Mouse (Mus musculus): Measurements from ENCODE around the gene Adgrf4. TPM values are rescaled to one million over a fixed set of nuclear protein-coding genes. Genes with fewer than 3 reads are reported as not detected.

Adgrf4 gene
- polyA plus RNA-seq, 1 experiment = not detected

DNA sequence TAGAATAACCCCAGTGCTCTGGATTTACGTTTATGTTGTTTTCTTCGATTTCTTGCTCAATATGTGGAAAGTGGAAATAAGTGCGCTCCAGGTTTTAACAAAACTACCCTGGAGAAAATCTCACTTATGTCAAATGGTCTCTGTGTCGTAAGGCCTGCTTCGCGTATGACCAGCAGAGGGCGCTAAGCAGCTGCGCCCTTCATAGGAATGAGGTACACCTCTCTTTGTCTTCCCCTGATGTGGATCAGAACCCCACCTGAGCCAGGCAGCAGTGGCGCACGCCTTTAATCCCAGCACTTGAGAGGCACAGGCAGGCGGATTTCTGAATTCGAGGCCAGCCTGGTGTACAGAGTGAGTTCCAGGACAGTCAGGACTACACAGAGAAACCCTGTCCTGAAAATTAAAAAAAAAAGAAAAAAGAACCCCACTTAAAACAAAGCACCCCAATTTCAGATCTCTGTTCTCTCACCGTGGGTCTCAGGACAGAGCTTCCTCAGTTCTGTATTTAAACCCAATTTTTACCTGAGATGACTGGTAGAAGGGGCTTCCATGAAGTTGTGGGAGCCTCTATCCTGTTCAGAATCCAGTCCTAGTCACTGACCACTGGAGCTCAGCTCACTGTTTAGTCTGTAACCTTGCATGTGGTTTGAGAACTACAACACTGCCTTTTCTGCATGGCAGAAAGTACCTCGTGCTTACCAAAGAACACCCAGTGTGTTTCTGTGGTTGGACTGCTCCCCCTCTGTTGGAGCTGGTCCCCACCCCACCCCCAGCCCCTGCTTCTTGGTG lies 33.3 kb downstream of the Adgrf4 start:
- Histone ChIP-seq H3K4me1 (ENCODE audit: control insufficient read depth, insufficient read depth, low read length) (no peaks in the 10 kb centered on the region), H3K27ac (ENCODE audit: insufficient read depth, low read depth, low read length) (no peak overlapping the region), H3K4me3 (ENCODE audit: insufficient read depth, low read length) (no peak overlapping the region)
- TF ChIP-seq CTCF (IDR thresholded peaks at IDR 0.05; ENCODE audit: low read depth, low read length) = peak; percentile 91
- TF ChIP-seq POLR2A (IDR thresholded peaks at IDR 0.05; ENCODE audit: borderline replicate concordance, low read depth, low read length) = no peak

DNA sequence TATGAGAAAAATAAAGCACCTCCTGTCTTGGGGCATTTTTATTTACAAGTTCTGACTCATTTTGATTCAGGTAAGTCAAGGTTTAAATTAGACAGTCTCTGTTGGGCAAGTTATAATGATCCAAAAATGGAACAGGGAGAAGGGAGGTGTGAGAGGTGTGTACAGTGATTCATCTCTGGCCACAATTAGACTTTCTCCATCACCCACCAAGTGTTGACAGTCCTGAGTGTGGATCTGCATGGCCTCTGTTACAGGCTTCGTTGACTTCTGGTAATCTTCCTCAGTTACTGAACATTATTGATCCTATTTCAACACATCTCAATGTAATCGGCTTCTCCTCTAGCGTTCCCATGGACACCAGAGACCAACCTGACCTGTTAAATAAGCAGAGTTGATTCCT lies 48.7 kb downstream of the Adgrf4 start:
- no peak overlapping the region for H3K27ac ChIP-seq (ENCODE audit: insufficient read depth, low read depth, low read length)
- no peaks in the 10 kb centered on the region for H3K4me1 ChIP-seq (ENCODE audit: control insufficient read depth, insufficient read depth, low read length)
- no peak overlapping the region for H3K4me3 ChIP-seq (ENCODE audit: insufficient read depth, low read length)
- no peak for TF ChIP-seq CTCF (IDR thresholded peaks at IDR 0.05; ENCODE audit: low read depth, low read length)
- no peak for TF ChIP-seq POLR2A (IDR thresholded peaks at IDR 0.05; ENCODE audit: borderline replicate concordance, low read depth, low read length)

DNA sequence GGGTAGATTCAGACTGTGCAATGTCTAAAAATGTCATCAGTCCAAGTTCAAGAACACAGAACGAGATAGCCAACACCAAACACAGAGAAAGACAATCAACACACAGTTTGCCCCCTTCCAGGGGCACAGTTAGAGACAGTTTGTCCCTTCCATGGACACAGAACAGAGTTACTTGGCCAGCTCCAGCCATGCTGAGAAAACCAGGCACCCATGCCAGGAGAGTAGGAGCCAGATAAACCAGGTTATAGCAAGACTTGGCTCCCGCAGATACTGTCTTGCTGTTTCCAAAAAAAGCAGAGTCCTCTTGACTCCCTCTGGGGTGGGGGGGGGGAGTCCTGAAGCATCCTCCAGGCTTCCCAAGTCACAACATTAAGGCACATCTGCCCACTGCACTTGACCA lies 61.9 kb downstream of the Adgrf4 start:
- Histone ChIP-seq H3K4me3 (ENCODE audit: insufficient read depth, low read length) (no peak overlapping the region), H3K27ac (ENCODE audit: insufficient read depth, low read depth, low read length) (no peak overlapping the region), H3K4me1 (ENCODE audit: control insufficient read depth, insufficient read depth, low read length) (no peaks in the 10 kb centered on the region)
- TF ChIP-seq POLR2A (IDR thresholded peaks at IDR 0.05; ENCODE audit: borderline replicate concordance, low read depth, low read length) (no peak), CTCF (IDR thresholded peaks at IDR 0.05; ENCODE audit: low read depth, low read length) (no peak)

DNA sequence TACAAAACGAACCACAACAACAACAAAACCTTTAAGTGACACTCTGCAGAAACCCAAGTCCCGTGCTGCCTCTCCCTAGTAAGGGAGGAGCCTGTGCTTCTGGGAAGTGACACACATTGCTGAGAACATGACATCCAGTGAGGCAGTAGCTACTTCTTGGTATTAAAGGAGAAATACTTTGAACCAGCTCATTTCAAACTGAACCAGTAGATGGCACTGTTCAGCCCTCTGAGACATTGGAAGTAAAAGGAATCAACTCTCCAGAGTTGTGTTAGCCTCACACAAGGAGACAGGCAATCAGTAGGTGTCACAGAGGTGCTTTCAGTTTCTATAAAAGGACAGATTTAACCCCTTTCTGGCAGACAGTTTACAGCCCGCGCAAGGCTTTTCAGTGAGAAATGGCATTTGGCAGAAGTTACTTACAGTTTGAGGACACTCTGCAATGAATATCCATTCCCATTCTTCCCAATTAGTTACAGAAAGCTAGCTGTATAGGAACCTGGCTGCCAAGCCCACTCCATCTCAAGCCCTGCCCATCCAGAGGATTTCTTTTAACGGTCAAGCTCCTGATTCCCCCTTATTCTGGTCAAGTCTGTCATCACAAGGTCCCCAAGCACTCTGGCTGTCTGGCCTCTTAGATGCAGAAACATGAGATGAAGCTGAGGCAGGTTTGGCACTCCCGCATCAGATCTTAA lies 78.9 kb downstream of the Adgrf4 start:
- no peaks in the 10 kb centered on the region for H3K4me1 ChIP-seq (ENCODE audit: control insufficient read depth, insufficient read depth, low read length)
- H3K27ac ChIP-seq (ENCODE audit: insufficient read depth, low read depth, low read length) = no peak overlapping the region
- H3K4me3 ChIP-seq (ENCODE audit: insufficient read depth, low read length) = no peak overlapping the region
- TF ChIP-seq POLR2A (IDR thresholded peaks at IDR 0.05; ENCODE audit: borderline replicate concordance, low read depth, low read length) (no peak), CTCF (IDR thresholded peaks at IDR 0.05; ENCODE audit: low read depth, low read length) (no peak)

DNA sequence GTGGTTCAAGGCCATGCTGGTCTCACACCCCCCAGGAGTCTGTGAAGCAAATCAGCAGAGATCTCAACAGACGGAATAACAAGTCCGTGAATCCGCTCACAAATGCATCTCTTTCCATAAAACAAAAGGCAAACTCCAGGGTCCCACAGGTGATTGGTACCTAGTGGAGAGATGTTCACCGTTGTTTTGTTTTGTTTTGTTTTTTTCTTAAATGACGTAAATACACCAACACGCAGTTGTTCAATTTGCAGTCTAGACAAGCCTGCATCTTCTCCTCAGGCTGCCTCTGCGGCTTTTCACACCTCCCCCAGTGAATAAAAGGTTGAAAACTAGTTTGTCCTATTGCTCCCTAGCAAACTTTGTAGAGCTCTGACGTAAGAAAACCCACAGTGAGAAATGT lies 80.8 kb downstream of the Adgrf4 start, which contains the start of gene Opn5:
Opn5 (minus strand) TSS at position 101 of the 400 bp plus-strand sequence.
- no peak for TF ChIP-seq POLR2A (IDR thresholded peaks at IDR 0.05; ENCODE audit: borderline replicate concordance, low read depth, low read length)
- TF ChIP-seq CTCF (IDR thresholded peaks at IDR 0.05; ENCODE audit: low read depth, low read length) = no peak
- Histone ChIP-seq H3K4me3 (ENCODE audit: insufficient read depth, low read length) (no peak within 1 kb of the TSS), H3K4me1 (ENCODE audit: control insufficient read depth, insufficient read depth, low read length) (no peaks in the 10 kb centered on the region), H3K27ac (ENCODE audit: insufficient read depth, low read depth, low read length) (no peak within 1 kb of the TSS)

DNA sequence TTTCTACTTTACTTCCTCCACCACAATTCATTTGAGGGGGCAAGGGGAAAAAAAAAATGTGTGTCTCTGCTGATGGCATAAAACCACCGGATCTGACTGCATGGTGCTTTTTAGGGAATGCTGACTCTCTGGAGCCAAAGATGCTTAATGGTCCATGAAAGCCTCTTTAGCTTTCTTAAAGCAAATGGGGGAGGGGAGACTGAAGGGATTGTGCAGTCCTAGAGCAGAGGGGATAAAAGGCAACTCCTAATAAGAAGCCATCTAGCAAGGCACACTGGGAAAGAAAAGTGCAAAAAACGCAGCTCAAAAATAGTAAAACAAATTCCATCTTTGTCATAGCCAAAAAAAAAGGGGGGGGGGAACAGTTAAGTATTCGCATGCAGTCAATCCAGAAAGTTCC lies 83.8 kb downstream of the Adgrf4 start:
- TF ChIP-seq CTCF (IDR thresholded peaks at IDR 0.05; ENCODE audit: low read depth, low read length) (no peak), POLR2A (IDR thresholded peaks at IDR 0.05; ENCODE audit: borderline replicate concordance, low read depth, low read length) (no peak)
- no peak overlapping the region for H3K4me3 ChIP-seq (ENCODE audit: insufficient read depth, low read length)
- no peak overlapping the region for H3K27ac ChIP-seq (ENCODE audit: insufficient read depth, low read depth, low read length)
- H3K4me1 ChIP-seq (ENCODE audit: control insufficient read depth, insufficient read depth, low read length) = no peaks in the 10 kb centered on the region

Other genes starting within 250 kb of the Adgrf4 start
- not detected in 2 replicates for gene Opn5, start 80.9 kb downstream of the Adgrf4 start, polyA plus RNA-seq (2012; ENCODE audit: insufficient read depth, insufficient read length, missing spikeins)
- gene Adgrf2, start 49.9 kb upstream of the Adgrf4 start, polyA plus RNA-seq (2012; ENCODE audit: insufficient read depth, insufficient read length, missing spikeins) = not detected in 2 replicates
- 49.3 and 52.0 TPM in 2 replicates for gene Cd2ap, start 184.4 kb upstream of the Adgrf4 start, polyA plus RNA-seq (2012; ENCODE audit: insufficient read depth, insufficient read length, missing spikeins)